In the genomic region with DNA sequence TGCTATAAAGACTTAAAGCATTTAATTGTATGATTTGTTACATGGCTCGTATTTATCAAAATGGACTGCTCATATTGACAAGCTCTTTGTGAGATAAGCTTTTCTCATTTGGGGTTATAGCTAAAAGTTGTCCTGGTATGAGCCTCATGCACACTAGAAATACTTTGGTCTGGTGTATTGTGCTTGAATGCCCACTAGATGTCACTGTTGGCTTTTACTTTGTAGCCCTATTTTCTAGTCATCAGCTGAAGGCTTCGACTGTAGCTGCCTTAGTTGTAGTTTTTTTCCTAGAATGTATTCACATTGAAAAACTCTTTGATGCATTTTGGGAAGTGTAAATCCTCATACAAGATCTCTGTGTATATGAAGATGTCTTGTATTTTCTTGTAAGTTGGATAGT, we compare ENCODE assay signal across 8 mouse cellular contexts. TPM values are rescaled to one million over a fixed set of nuclear protein-coding genes. Genes with fewer than 3 reads are reported as not detected.
A peak's percentile ranks its signal among the peaks of the same experiment; 100 is the strongest.
DNase-seq lines count a peak whose midpoint lies in the region; ATAC-seq and TF ChIP-seq lines count a peak whose summit lies in the region.

No protein-coding gene starts in this region.

- ATAC-seq in frontal cortex, adult (ENCODE audit: low TSS enrichment), result peak; percentile 97
- ATAC-seq in hematopoietic stem cell, adult 5-6 weeks (replicated peaks in 1 of 2; ENCODE audit: insufficient read depth in 1 of 2, low FRiP score in 2 of 2, low TSS enrichment in 1 of 2, low read depth in 1 of 2, poor library complexity in 2 of 2, severe bottlenecking in 2 of 2), result peak; percentile 81 to 84
- ATAC-seq in lung, postnatal 0 days, result peak; percentile 61; the same call in 1 of the 2 replicates
- 0 out of 2 replicates have a peak, but pooled peaks have one; percentile 54 for ATAC-seq in stomach, postnatal 0 days (ENCODE audit: low FRiP score, low TSS enrichment)

- 4% methylated on average over 2 of the region's 2 CpGs for WGBS in cerebellum, adult 2 months
- 7% methylated on average over 2 of the region's 2 CpGs for WGBS in lung, postnatal 0 days
- WGBS in stomach, postnatal 0 days, result 10% methylated on average over 2 of the region's 2 CpGs

- H3K27me3 ChIP-seq in cerebellum, adult 2 months (ENCODE audit: control insufficient read depth, insufficient read depth, low read length), result no peaks in the 10 kb centered on the region
- H3K27me3 ChIP-seq in lung, postnatal 0 days (replicated peaks; ENCODE audit: insufficient read depth, low read length), result no peaks in the 10 kb centered on the region
- no peaks in the 10 kb centered on the region for H3K27me3 ChIP-seq in stomach, postnatal 0 days (ENCODE audit: control insufficient read depth, insufficient read depth, low read length)

- H3K4me1 ChIP-seq in cerebellum, adult 2 months (ENCODE audit: control insufficient read depth, insufficient read depth, low read length), result no peaks in the 10 kb centered on the region
- no peaks in the 10 kb centered on the region for H3K4me1 ChIP-seq in lung, postnatal 0 days (ENCODE audit: insufficient read depth, low read depth, low read length)
- H3K4me1 ChIP-seq in stomach, postnatal 0 days (replicated peaks; ENCODE audit: control insufficient read depth, insufficient read depth), result no peaks in the 10 kb centered on the region

- TF ChIP-seq POLR2A in cerebellum, adult 2 months (IDR thresholded peaks at IDR 0.05; ENCODE audit: borderline replicate concordance, insufficient read depth, low read length), result no peak

- H3K36me3 ChIP-seq in lung, postnatal 0 days (ENCODE audit: insufficient read depth, low read length), result no peaks in the 10 kb centered on the region
- H3K36me3 ChIP-seq in stomach, postnatal 0 days (ENCODE audit: control insufficient read depth, insufficient read depth, low read length), result peaks cover 5% of the 10 kb centered on the region

- TF ChIP-seq CTCF in cerebellum, adult 2 months (IDR thresholded peaks at IDR 0.05; ENCODE audit: borderline replicate concordance, insufficient read depth, low read depth, low read length), result peak; percentile 50; the same call in 1 of the 2 replicates
- TF ChIP-seq CTCF in lung, postnatal 0 days (IDR thresholded peaks at IDR 0.05), result peak; percentile 88
- TF ChIP-seq CTCF in stomach, postnatal 0 days (IDR thresholded peaks at IDR 0.05; ENCODE audit: low read depth), result peak; percentile 91

- TF ChIP-seq EP300 in lung, postnatal 0 days (IDR thresholded peaks at IDR 0.05), result no peak
- no peak for TF ChIP-seq EP300 in stomach, postnatal 0 days (optimal IDR thresholded peaks at IDR 0.05)

- no peak overlapping the region for H3K27ac ChIP-seq in cerebellum, adult 2 months (ENCODE audit: insufficient read depth, low read length)
- no peak overlapping the region for H3K27ac ChIP-seq in lung, postnatal 0 days (ENCODE audit: low read length)
- H3K27ac ChIP-seq in stomach, postnatal 0 days (replicated peaks), result no peak overlapping the region

- no peak overlapping the region for H3K4me3 ChIP-seq in cerebellum, adult 2 months (replicated peaks; ENCODE audit: insufficient read depth, low read depth, low read length)
- H3K4me3 ChIP-seq in lung, postnatal 0 days (ENCODE audit: low read depth, low read length), result no peak overlapping the region
- no peak overlapping the region for H3K4me3 ChIP-seq in stomach, postnatal 0 days (ENCODE audit: low read depth, low read length)

- no peak overlapping the region for H3K9ac ChIP-seq in lung, postnatal 0 days (replicated peaks; ENCODE audit: low read depth)
- no peak overlapping the region for H3K9ac ChIP-seq in stomach, postnatal 0 days (ENCODE audit: low read length)

- no peak overlapping the region for H3K4me2 ChIP-seq in lung, postnatal 0 days (replicated peaks; ENCODE audit: low read depth, low read length)
- H3K4me2 ChIP-seq in stomach, postnatal 0 days (replicated peaks; ENCODE audit: low read depth), result no peak overlapping the region

- no peak for DNase-seq in frontal cortex, postnatal 25 days (ENCODE audit: low spot score in 2 of 2)
- peak; percentile 56 to 58 for DNase-seq in right cerebral cortex, postnatal 10 days (ENCODE audit: low spot score in 2 of 2)
- DNase-seq in right cerebral cortex, postnatal 4 days, result no peak
- DNase-seq in cerebellum, adult 2 months, result peak in 1 of 2 experiments; percentile 49
- peak; percentile 81 for DNase-seq in lung, postnatal 0 days (ENCODE audit: low spot score)
- DNase-seq in stomach, postnatal 0 days (ENCODE audit: low spot score), result no peak

- H3K9me3 ChIP-seq in lung, postnatal 0 days (ENCODE audit: low read length), result no peaks in the 10 kb centered on the region
- no peaks in the 10 kb centered on the region for H3K9me3 ChIP-seq in stomach, postnatal 0 days (ENCODE audit: control insufficient read depth, low read length)

RNA-seq across cellular contexts. Expression of gene Anapc10, which starts 22.7 kb away (rescaled TPM):
- polyA plus RNA-seq in cerebellum, adult 2 months (2012; rRNA removed), result 8.1 and 8.9 TPM in 2 replicates
- 10.8 and 13.3 TPM in 2 replicates for total RNA-seq in hematopoietic stem cell, adult 5-6 weeks (2017)
- polyA plus RNA-seq in lung, postnatal 0 days (2015; fragmentation: Nextera tagmentation; extraction: Ambion mirVana), result 29.4 and 33.7 TPM in 2 replicates
- 30.6 and 31.5 TPM in 2 replicates for polyA plus RNA-seq in stomach, postnatal 0 days (2015; fragmentation: Nextera tagmentation; extraction: Ambion mirVana)

RNA-seq across cellular contexts. Expression of gene Abce1, which starts 22.8 kb away (rescaled TPM):
- polyA plus RNA-seq in cerebellum, adult 2 months (2012; rRNA removed), result 47.4 and 47.8 TPM in 2 replicates
- total RNA-seq in hematopoietic stem cell, adult 5-6 weeks (2017), result 162 and 235 TPM in 2 replicates
- polyA plus RNA-seq in lung, postnatal 0 days (2015; fragmentation: Nextera tagmentation; extraction: Ambion mirVana), result 26.5 and 31.1 TPM in 2 replicates
- 39.0 and 39.1 TPM in 2 replicates for polyA plus RNA-seq in stomach, postnatal 0 days (2015; fragmentation: Nextera tagmentation; extraction: Ambion mirVana)

Comparison
In these comparisons a context has a peak if more than half of its experiments do, and no peak if none do; other contexts are left out.
1. DNase-seq: peak in right cerebral cortex, postnatal 10 days (2 of 2) and lung, postnatal 0 days (single experiment); none in frontal cortex, postnatal 25 days (0 of 2), right cerebral cortex, postnatal 4 days (single experiment) and stomach, postnatal 0 days (single experiment).
2. Peak in every context shown above with its lines, with median percentiles within 50 percentile points of each other: ATAC-seq and CTCF ChIP-seq.